Mouse (Mus musculus): ENCODE measurements around the gene Dennd4a. TPM values are rescaled to one million over a fixed set of nuclear protein-coding genes. Genes with fewer than 3 reads are reported as not detected.
A peak's percentile ranks its signal among the peaks of the same experiment; 100 is the strongest.

Gene Dennd4a
- polyA plus RNA-seq (2015; fragmentation: Nextera tagmentation; extraction: Ambion mirVana): 13.7 TPM in 2 replicates

- H3K4me1 ChIP-seq (ENCODE audit: insufficient read depth): peaks cover 43% of the 10 kb centered on the region
These were observed at the start of gene Dennd4a for GRCm38 (mm10) chr9:64810822-64811537. Gene Dennd4a (plus strand): TSS chr9:64811340.

GRCm38 (mm10) chr9:64764824-64765223, 46.3 kb upstream of the Dennd4a start:
- no peaks in the 10 kb centered on the region for H3K36me3 ChIP-seq (replicated peaks; ENCODE audit: insufficient read depth, low read length)
- ATAC-seq: no peak
- WGBS (ENCODE audit: insufficient replicate concordance): 63% methylated on average over 2 of the region's 2 CpGs

More at GRCm38 (mm10) chr9:64810822-64811537, at the start of gene Dennd4a:
- Histone ChIP-seq H3K9me3 (ENCODE audit: low read length) (no peaks in the 10 kb centered on the region), H3K36me3 (replicated peaks; ENCODE audit: insufficient read depth, low read length) (no peaks in the 10 kb centered on the region; the same call in 1 of the 2 replicates), H3K4me3 (ENCODE audit: low read depth, low read length) (peak within 1 kb of the TSS; percentile 98), H3K9ac (replicated peaks) (peak within 1 kb of the TSS; percentile 89), H3K27ac (ENCODE audit: low read depth) (peak within 1 kb of the TSS; percentile 97), H3K27me3 (ENCODE audit: insufficient read depth, low read length) (no peaks in the 10 kb centered on the region), H3K4me2 (ENCODE audit: low read depth, low read length) (peak within 1 kb of the TSS; percentile 83)
- 0 out of 2 replicates have a peak, but pooled peaks have one; percentile 2 for TF ChIP-seq CTCF (IDR thresholded peaks at IDR 0.05; ENCODE audit: low read depth)
- TF ChIP-seq EP300 (IDR thresholded peaks at IDR 0.05; ENCODE audit: low read depth): peak; percentile 70
- DNase-seq (peak; percentile 99), ATAC-seq (peak; percentile 92)
- WGBS (ENCODE audit: insufficient replicate concordance): under 1% methylated on average over 48 of the region's 51 CpGs

GRCm38 (mm10) chr9:64766136-64766535, 45.0 kb upstream of the Dennd4a start:
- H3K4me2 ChIP-seq (ENCODE audit: low read depth, low read length): no peak overlapping the region
- ATAC-seq (no peak), DNase-seq (no peak)
- TF ChIP-seq CTCF (IDR thresholded peaks at IDR 0.05; ENCODE audit: low read depth) (no peak), EP300 (IDR thresholded peaks at IDR 0.05; ENCODE audit: low read depth) (no peak)
- no peaks in the 10 kb centered on the region for H3K9me3 ChIP-seq (ENCODE audit: low read length)
- 86% methylated on average over 3 of the region's 3 CpGs for WGBS (ENCODE audit: insufficient replicate concordance)
- no peak overlapping the region for H3K27ac ChIP-seq (ENCODE audit: low read depth)
- no peak overlapping the region for H3K9ac ChIP-seq (replicated peaks)
- H3K4me3 ChIP-seq (ENCODE audit: low read depth, low read length): no peak overlapping the region
- H3K4me1 ChIP-seq (ENCODE audit: insufficient read depth): peaks cover 3% of the 10 kb centered on the region; the same call in 1 of the 2 replicates
- no peaks in the 10 kb centered on the region for H3K27me3 ChIP-seq (ENCODE audit: insufficient read depth, low read length)
- H3K36me3 ChIP-seq (replicated peaks; ENCODE audit: insufficient read depth, low read length): no peaks in the 10 kb centered on the region

More at GRCm38 (mm10) chr9:64764824-64765223, 46.3 kb upstream of the Dennd4a start:
- H3K4me1 ChIP-seq (ENCODE audit: insufficient read depth): no peaks in the 10 kb centered on the region
- no peak for TF ChIP-seq CTCF (IDR thresholded peaks at IDR 0.05; ENCODE audit: low read depth)
- no peak for TF ChIP-seq EP300 (IDR thresholded peaks at IDR 0.05; ENCODE audit: low read depth)
- H3K4me3 ChIP-seq (ENCODE audit: low read depth, low read length): no peak overlapping the region
- H3K27ac ChIP-seq (ENCODE audit: low read depth): no peak overlapping the region
- no peak for DNase-seq
- no peak overlapping the region for H3K9ac ChIP-seq (replicated peaks)
- no peaks in the 10 kb centered on the region for H3K27me3 ChIP-seq (ENCODE audit: insufficient read depth, low read length)
- H3K9me3 ChIP-seq (ENCODE audit: low read length): no peaks in the 10 kb centered on the region
- H3K4me2 ChIP-seq (ENCODE audit: low read depth, low read length): no peak overlapping the region

- no peak overlapping the region for H3K4me2 ChIP-seq (ENCODE audit: low read depth, low read length)
- no peak overlapping the region for H3K9ac ChIP-seq (replicated peaks)
- ATAC-seq (no peak), DNase-seq (no peak)
- H3K4me3 ChIP-seq (ENCODE audit: low read depth, low read length): no peak overlapping the region
- no peak overlapping the region for H3K27ac ChIP-seq (ENCODE audit: low read depth)
- H3K4me1 ChIP-seq (ENCODE audit: insufficient read depth): peaks cover 12% of the 10 kb centered on the region; the same call in 1 of the 2 replicates
- TF ChIP-seq CTCF (IDR thresholded peaks at IDR 0.05; ENCODE audit: low read depth) (no peak), EP300 (IDR thresholded peaks at IDR 0.05; ENCODE audit: low read depth) (no peak)
- H3K27me3 ChIP-seq (ENCODE audit: insufficient read depth, low read length): no peaks in the 10 kb centered on the region
- WGBS (ENCODE audit: insufficient replicate concordance): 60% methylated on average over 1 of the region's 1 CpGs
- no peaks in the 10 kb centered on the region for H3K36me3 ChIP-seq (replicated peaks; ENCODE audit: insufficient read depth, low read length)
- no peaks in the 10 kb centered on the region for H3K9me3 ChIP-seq (ENCODE audit: low read length)
These were observed 43.3 kb upstream of the Dennd4a start for GRCm38 (mm10) chr9:64767796-64768195.

GRCm38 (mm10) chr9:64769066-64769695, 42.0 kb upstream of the Dennd4a start:
- ATAC-seq (no peak), DNase-seq (peak; percentile 64)
- no peaks in the 10 kb centered on the region for H3K27me3 ChIP-seq (ENCODE audit: insufficient read depth, low read length)
- WGBS (ENCODE audit: insufficient replicate concordance): 67% methylated on average over 9 of the region's 9 CpGs
- no peak overlapping the region for H3K9ac ChIP-seq (replicated peaks)
- TF ChIP-seq EP300 (IDR thresholded peaks at IDR 0.05; ENCODE audit: low read depth): no peak
- TF ChIP-seq CTCF (IDR thresholded peaks at IDR 0.05; ENCODE audit: low read depth): peak; percentile 68
- H3K36me3 ChIP-seq (replicated peaks; ENCODE audit: insufficient read depth, low read length): no peaks in the 10 kb centered on the region
- peaks cover 15% of the 10 kb centered on the region for H3K4me1 ChIP-seq (ENCODE audit: insufficient read depth)
- H3K4me2 ChIP-seq (ENCODE audit: low read depth, low read length): no peak overlapping the region
- H3K9me3 ChIP-seq (ENCODE audit: low read length): no peaks in the 10 kb centered on the region
- no peak overlapping the region for H3K4me3 ChIP-seq (ENCODE audit: low read depth, low read length)
- H3K27ac ChIP-seq (ENCODE audit: low read depth): no peak overlapping the region

- 92% methylated on average over 6 of the region's 6 CpGs for WGBS (ENCODE audit: insufficient replicate concordance)
- Histone ChIP-seq H3K4me3 (ENCODE audit: low read depth, low read length) (no peak overlapping the region), H3K4me1 (ENCODE audit: insufficient read depth) (peaks cover 18% of the 10 kb centered on the region), H3K36me3 (replicated peaks; ENCODE audit: insufficient read depth, low read length) (no peaks in the 10 kb centered on the region), H3K4me2 (ENCODE audit: low read depth, low read length) (no peak overlapping the region), H3K9me3 (ENCODE audit: low read length) (no peaks in the 10 kb centered on the region), H3K27me3 (ENCODE audit: insufficient read depth, low read length) (no peaks in the 10 kb centered on the region), H3K9ac (replicated peaks) (no peak overlapping the region), H3K27ac (ENCODE audit: low read depth) (no peak overlapping the region)
- ATAC-seq (no peak), DNase-seq (no peak)
- TF ChIP-seq EP300 (IDR thresholded peaks at IDR 0.05; ENCODE audit: low read depth): no peak
- TF ChIP-seq CTCF (IDR thresholded peaks at IDR 0.05; ENCODE audit: low read depth): no peak
These were observed 41.2 kb upstream of the Dennd4a start for GRCm38 (mm10) chr9:64769911-64770310.

Measured in liver, postnatal 0 days (tissue).